Mouse (Mus musculus) cerebellum, postnatal 25 days (tissue): ENCODE measurements around the gene Psma4.

Experiments
- DNase-seq, 2 experiments: peaks; one replicate each; pipeline ENCODE4 v3.0.0; 2021; ENCODE audit warnings: mixed read lengths in 2 of 2

The Psma4 gene

DNA sequence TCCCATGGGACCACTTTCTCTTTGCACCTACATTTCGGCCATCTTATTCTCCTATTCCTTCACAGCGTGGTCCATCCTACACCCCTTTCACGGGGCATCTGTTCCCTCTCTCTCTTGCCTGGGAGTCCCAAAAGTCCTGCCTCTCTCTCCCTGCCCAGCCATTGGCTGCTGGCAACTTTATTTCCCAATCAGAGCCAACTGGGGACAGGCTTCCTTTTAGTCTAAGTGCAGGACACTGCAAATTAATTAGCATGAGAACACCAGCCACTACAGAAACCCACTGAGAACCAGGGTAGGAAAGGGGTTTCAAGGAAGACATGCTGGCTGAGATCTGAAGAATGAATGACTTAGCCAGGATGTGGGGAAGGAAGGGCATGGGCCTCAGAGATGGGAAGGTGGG, 43.8 kb downstream of the Psma4 start:
- DNase-seq: no peak

- DNase-seq: no peak
Observed at GRCm38 (mm10) chr9:54995645-54996044, 45.1 kb downstream of the Psma4 start.

GRCm38 (mm10) chr9:55003609-55004008, 53.0 kb downstream of the Psma4 start:
- DNase-seq: no peak
